Mouse (Mus musculus) layer of hippocampus, adult 2 months (tissue): ENCODE measurements around the gene Tbcd. TPM values are rescaled to one million over a fixed set of nuclear protein-coding genes. Genes with fewer than 3 reads are reported as not detected.

Experiments used
- DNase-seq, 2 experiments: peaks; one replicate each; pipeline ENCODE4 v3.0.0; 2022; ENCODE audit warnings: low spot score in 2 of 2
- H3K27ac ChIP-seq: fragments of 200-600 bp; 2 replicates; pipeline ENCODE4 v1.8.1; 2022
- H3K4me3 ChIP-seq: fragments of 200-600 bp; 2 replicates; pipeline ENCODE4 v1.8.1; 2022; ENCODE audit warnings: mild to moderate bottlenecking
- CTCF ChIP-seq: fragments of 200-600 bp; conservative IDR thresholded peaks from 2 replicates; pipeline ENCODE4 v1.8.1; 2022; ENCODE audit warnings: antibody characterized with exemption, mild to moderate bottlenecking, moderate library complexity
- total RNA-seq, 2 experiments: library from RNA; stranded (reverse); gene quantifications; 2 replicates each; pipeline ENCODE4 v1.2.3; 2021

Tbcd gene
- total RNA-seq, 2 experiments from 2014 or later = 39.5 to 40.3 TPM

DNA sequence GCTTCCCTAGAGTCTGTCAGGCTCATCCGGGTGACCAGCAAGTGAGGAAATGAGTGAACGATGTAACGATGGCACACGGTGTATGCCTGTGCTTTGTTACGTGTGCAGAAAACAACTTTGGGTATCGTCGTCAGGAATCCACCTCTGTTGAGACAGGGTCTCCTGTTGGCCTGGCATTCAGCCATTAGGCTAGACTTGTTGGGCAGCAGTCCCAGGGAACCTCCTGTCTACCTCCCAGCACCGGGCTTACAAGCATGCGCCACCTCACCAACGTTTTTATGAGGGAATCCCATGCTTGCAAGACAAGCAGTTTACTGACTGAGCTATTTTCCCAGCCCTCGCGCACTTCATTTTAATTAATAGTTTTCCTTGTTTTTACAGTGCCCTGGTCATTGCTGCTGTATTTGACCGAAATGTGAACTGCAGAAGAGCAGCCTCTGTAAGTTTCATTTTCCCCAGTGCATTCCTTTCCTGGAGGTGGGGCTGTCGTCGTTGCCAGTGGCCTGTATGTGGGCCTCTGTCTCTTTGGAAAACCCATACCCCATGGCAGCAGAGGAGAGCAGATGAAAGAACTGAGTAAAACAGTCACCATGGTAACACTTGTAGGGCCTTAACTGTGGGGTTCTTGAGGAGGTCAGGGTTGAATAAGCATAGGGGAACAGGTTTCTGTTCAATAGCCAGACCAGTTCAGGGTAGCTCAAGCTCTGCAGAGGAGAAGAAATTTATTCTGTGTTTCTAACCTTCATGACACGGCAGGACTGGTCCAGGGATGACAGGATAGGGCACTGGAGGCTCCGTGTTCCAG lies 98.3 kb downstream of the Tbcd start:
- H3K27ac ChIP-seq = no peak overlapping the region

DNA sequence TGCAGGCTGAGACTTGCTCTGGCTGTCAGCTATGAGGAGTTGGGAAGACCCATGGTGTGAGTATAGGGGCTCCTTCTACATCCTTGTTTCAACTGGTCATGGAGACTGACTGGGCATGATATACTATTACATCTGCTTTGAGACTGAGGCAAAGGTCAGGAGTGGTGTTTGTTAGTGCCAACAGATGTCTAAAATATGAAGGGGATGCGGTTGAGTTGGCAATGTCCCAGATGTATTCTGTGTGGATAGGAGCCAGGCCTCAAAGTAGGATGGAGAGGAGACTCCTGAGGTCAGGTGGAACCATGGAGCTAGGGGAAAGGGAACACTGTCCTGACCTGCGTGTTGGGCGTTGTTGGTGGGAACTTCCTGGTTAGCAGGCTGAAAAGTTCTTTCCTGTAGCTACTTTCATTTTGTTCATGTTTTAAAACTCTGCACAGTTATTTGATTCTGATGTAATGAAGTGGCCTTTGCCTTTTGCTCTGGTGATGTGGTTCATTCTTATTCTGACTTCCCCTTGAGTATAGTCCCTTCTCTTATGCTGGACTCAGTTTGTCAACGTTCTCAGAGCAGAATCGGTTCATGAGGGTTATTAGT lies 99.6 kb downstream of the Tbcd start:
- DNase-seq = no peak
- no peak overlapping the region for H3K27ac ChIP-seq
- TF ChIP-seq CTCF = no peak
- H3K4me3 ChIP-seq = no peak overlapping the region

More for the DNA sequence above, 98.3 kb downstream of the Tbcd start:
- no peak overlapping the region for H3K4me3 ChIP-seq
- no peak for TF ChIP-seq CTCF
- no peak for DNase-seq

DNA sequence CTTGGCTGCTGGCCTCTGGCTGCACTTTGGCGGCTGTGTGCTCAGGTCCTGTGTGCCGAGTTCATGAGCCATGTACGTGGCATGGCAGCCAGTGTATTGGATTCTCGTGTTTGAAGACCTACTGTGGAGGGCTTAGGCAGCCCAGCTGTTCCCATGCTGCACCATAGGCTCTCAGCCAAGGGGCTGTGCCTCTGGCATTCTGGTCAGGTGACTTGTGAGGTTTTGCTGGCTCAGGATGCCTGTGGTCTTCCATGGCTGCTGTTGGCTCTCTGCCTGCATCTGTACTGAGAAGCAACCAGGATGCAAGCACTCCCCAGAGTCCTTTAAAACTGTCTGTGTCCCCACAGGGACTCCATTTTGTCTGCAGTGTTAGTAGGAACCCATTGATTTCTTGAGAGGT lies 100.4 kb downstream of the Tbcd start:
- TF ChIP-seq CTCF = no peak
- H3K27ac ChIP-seq = no peak overlapping the region
- no peak for DNase-seq
- no peak overlapping the region for H3K4me3 ChIP-seq

DNA sequence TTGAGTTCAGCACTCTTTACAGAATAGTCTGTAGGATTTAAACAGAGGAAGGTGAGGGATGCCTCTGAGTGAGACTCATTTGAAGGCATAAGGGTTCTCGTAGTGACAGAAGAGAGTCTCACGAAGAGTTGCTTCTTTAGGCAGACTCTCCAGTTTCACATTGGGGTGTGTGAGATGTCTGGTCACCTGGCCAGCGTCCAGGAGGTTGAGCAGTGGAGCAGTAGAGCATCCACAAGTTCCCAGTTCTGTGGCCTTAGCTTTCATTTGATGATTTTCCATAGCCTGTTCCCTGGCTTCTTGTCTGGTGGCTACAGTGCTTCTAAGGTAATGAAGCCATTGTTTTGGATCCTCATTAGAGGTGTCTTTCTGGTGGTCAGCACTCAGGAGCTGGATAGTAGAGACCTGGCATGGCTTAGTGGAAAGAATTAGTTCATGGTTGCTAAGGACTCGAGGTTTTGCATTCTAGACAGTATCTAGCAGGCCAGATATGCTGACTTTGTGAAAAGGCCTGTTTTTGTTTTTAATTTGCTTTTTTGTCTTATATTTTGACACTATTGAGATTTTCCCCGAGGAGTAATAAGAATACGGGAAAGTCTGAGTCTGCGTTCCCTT lies 101.2 kb downstream of the Tbcd start:
- DNase-seq = no peak
- Histone ChIP-seq H3K4me3 (no peak overlapping the region), H3K27ac (no peak overlapping the region)
- TF ChIP-seq CTCF = no peak

DNA sequence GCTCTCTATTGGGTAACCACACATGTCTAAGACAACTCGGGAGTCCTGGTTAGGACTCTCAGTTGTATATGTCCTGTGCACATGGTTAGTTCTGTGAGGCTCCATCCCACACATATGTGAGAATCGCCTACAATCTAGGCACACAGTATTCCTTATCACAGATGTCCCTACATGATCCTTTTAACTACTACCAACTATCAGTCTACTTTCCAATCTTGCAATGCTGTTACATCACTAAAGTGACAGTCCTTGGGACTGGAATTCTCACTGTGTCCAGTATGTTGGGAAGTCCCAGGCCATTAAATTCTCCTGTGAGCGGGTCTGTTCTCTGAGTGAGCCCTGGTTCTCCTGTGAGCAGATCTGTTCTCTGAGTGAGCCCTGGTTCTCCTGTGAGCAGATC lies 101.7 kb downstream of the Tbcd start:
- H3K27ac ChIP-seq = no peak overlapping the region
- no peak for TF ChIP-seq CTCF

DNA sequence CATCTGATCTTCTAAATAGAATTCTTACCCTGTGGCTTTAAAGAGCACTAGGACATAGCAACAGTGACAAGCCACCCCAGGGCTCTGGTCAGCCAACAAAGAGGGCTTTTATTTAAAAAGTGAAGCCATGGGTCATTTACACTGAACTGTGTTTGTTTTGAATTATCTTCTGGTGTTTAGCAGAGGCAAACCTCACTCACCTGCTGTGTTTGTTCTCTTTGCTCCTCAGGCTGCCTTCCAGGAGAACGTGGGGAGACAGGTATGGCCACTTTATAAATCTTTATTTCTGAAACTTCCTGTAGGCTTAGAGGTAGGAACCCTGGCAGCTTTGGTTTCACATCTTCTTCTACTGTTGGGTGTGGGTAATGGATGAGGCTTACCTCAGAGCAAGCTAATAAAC lies 105.0 kb downstream of the Tbcd start:
- no peak overlapping the region for H3K4me3 ChIP-seq
- no peak for TF ChIP-seq CTCF
- DNase-seq = no peak
- no peak overlapping the region for H3K27ac ChIP-seq

More for the DNA sequence above, 101.7 kb downstream of the Tbcd start:
- H3K4me3 ChIP-seq = no peak overlapping the region
- no peak for DNase-seq

DNA sequence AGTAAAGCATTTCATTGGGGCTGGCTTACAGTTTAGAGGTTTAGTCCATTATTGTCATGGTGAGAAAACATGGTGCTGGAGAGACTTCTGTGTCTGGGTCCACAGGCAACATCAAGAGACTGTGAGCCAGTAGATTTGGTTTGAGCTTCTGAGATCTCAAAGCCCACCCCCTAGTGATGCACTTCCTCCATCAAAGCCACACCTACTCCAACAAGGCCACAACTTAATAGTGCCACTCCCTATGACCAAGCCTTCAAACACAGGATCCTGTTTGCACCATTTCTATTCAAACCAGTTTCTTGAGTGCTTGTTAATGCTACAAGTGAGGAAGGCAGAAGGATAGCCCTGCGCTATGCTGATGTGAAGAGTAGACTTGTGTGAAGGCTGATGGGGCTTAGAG lies 106.2 kb downstream of the Tbcd start:
- no peak for TF ChIP-seq CTCF
- DNase-seq = no peak
- H3K4me3 ChIP-seq = no peak overlapping the region
- no peak overlapping the region for H3K27ac ChIP-seq

DNA sequence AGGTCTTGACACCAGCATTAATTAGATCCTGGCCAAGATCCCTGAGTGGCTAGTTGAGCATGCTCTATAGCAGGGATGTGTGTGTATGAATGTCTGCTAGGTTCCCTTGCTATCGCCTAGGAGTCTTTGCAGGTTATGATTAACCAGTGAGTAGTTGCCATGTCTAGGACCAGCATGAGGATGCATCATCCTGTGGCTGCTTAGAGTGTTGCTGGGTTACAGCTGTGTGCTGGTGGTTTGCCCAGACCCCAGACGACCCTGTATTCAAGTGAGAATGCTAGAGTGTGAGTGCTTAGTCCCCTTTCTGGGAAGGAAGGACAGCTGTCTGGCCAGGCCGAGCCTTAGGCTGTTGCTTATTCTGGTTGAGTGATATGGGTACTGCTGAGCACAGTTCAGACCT lies 106.8 kb downstream of the Tbcd start:
- TF ChIP-seq CTCF = no peak
- H3K4me3 ChIP-seq = no peak overlapping the region
- no peak for DNase-seq
- H3K27ac ChIP-seq = no peak overlapping the region

DNA sequence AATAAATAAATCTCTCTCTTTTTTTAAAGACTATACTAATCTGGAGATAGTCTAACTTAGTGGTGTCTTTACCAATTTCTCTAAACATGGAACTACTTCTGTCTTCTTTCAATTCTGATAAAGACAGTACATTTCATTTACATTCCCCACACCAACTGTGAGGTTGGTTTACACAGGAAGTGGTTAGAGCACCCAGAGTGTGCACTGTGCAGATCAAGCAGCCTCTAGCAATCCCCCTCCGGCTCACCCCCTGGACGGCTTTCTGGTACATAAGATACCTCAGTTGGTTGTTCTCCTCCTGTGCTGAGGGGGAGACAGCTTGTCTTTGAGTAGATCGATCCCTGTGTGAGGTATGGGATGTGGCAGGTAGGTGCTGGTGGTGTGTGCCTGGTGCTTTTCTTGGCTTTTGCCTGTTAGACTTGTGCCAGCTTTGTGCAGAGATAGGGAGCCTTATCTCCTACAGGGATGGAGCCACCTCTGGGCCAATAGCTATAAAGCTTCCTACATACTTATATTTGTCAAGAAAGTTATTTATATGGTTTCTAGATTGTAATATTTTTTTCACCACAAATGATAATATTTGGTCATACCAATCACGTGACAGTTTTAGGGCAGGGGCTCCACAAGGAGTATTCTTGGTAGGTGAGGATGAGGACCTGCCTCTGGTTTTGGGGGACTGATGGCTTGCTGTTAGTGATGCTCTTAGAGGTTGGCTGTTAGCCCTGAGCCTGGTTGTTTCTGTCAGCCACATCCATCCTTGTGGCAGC lies 108.0 kb downstream of the Tbcd start:
- Histone ChIP-seq H3K27ac (no peak overlapping the region), H3K4me3 (no peak overlapping the region)
- TF ChIP-seq CTCF = no peak
- DNase-seq = no peak

DNA sequence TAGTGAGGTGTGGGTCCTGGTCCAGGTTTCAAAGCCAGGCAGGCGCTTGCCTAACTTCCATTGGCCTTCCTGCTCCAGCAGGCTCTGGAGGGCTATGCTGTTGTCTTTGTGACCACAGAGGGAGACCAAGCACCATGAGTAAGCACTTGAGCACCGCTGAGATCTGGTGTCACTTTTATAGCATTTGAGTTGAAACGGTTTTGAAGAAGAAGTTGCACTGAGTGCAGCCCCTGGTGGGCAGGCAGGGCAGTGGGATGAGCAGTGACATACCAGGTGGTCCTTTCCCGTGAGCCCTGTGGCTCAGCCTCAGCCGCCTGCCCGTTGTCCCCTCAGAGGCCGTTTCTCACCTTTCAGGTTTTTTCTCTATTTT lies 108.5 kb downstream of the Tbcd start:
- H3K27ac ChIP-seq = no peak overlapping the region
- no peak for DNase-seq
- TF ChIP-seq CTCF = peak; percentile 39
- no peak overlapping the region for H3K4me3 ChIP-seq

DNA sequence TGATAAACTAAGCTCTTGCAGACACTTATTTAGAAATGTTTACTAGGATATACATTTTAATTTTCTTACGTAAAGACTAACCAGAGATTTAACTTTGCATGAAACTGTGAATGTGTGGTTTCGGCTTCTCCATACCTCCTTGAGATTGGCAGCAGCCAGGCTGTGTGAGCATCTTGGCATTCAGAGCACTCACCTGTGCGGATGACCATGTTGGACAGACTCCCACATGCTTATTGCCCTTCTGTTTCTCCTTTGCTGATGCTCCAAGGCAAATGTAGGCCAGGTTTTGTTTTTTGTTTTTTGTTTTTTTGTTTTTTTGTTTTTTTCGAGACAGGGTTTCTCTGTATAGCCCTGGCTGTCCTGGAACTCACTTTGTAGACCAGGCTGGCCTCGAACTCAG lies 111.6 kb downstream of the Tbcd start:
- Histone ChIP-seq H3K4me3 (no peak overlapping the region), H3K27ac (no peak overlapping the region)
- no peak for TF ChIP-seq CTCF
- DNase-seq = no peak

DNA sequence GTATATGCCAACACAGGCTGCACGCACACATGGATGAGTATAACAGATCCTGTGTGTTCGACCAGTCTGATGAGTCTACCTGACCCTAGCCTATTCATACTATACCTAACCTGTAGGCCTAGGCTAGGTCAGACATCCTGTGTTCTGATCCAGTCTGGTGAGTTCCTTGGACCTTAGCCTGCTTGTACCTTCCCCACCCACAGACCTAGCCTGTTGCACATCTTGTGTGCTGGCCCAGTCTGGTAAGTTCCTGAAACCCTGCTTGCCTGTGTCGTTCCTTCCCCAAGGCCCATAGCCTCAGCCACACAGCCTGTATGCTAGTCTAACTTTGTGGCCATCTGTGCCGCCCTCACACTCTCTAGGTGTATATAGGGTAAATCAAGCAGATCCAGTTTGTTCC lies 112.5 kb downstream of the Tbcd start:
- H3K4me3 ChIP-seq = no peak overlapping the region
- TF ChIP-seq CTCF = no peak
- H3K27ac ChIP-seq = no peak overlapping the region
- no peak for DNase-seq

DNA sequence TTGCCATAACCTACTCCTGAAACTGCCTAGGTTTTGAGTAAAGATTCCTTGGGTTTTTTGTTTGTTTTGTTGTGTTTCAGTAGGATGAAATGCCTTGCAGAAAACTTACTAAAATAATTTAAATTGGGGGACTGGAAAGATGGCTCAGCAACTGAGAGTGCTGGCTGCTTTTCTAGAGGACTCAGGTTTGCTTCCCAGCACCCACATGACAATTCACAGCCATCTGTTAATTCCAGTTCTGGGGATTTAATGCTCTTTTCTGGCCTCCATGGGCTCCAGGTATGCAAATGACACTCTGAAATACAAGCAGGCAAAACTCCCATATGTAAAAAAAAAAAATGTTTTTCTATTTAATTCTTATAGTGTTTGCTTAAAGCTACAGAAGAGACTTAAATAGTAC lies 130.1 kb downstream of the Tbcd start:
- peak in 1 of 2 experiments; percentile 23 for DNase-seq
- Histone ChIP-seq H3K4me3 (no peak overlapping the region), H3K27ac (peak overlapping the region; percentile 52)
- no peak for TF ChIP-seq CTCF
